ENCODE assay signal across 22 mouse cellular contexts in the genomic region with DNA sequence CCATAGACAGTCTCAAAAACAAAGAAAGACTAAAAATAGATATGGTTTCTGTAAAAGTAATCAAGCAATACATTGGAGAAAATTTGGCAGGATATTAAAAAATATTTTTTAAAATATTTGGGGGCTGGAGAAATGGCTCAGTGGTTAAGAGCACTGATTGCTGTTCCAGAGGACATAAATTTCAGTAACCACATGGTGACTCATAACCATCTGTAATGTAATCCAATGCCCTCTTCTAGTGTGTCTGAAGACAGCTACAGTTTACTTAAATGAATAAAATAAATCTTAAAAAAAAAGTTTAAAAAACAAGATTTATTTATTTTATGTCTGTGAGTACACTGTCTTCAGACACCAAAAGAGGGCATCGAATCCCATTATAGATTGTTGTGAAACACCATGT. TPM values are rescaled to one million over a fixed set of nuclear protein-coding genes. Genes with fewer than 3 reads are reported as not detected.
"Had no signal": no experiment of that assay in that cellular context is flagged by ENCODE, and none has a peak within 500 bp of the region (broad histone marks: within the 10 kb centered on the region; RNA-seq: fewer than 3 reads in every experiment).

No protein-coding gene starts in this region.

- ATAC-seq: midbrain, embryonic 13.5 days; midbrain, embryonic 15.5 days had no signal

- H3K36me3 ChIP-seq: midbrain, embryonic 13.5 days; midbrain, embryonic 15.5 days; neural tube, embryonic 12.5 days; stomach, embryonic 15.5 days had no signal

- H3K9me3 ChIP-seq: megakaryocyte, embryonic 14.5 days; midbrain, embryonic 13.5 days; midbrain, embryonic 15.5 days; neural tube, embryonic 12.5 days; stomach, embryonic 15.5 days had no signal

- H3K4me1 ChIP-seq: megakaryocyte, embryonic 14.5 days; midbrain, embryonic 13.5 days; midbrain, embryonic 15.5 days; neural tube, embryonic 12.5 days; stomach, embryonic 15.5 days had no signal

- H3K9ac ChIP-seq: lung, embryonic 14.5 days; midbrain, embryonic 13.5 days; midbrain, embryonic 15.5 days; neural tube, embryonic 12.5 days; stomach, embryonic 15.5 days had no signal

- H3K27ac ChIP-seq: macrophage; midbrain, embryonic 13.5 days; midbrain, embryonic 15.5 days; neural tube, embryonic 12.5 days; stomach, embryonic 15.5 days had no signal

- H3K4me3 ChIP-seq: megakaryocyte, embryonic 14.5 days; midbrain, embryonic 13.5 days; midbrain, embryonic 15.5 days; neural tube, embryonic 12.5 days; stomach, embryonic 15.5 days had no signal

- H3K4me2 ChIP-seq: lung, embryonic 14.5 days; midbrain, embryonic 11.5 days; midbrain, embryonic 13.5 days; midbrain, embryonic 15.5 days; neural tube, embryonic 12.5 days; stomach, embryonic 15.5 days had no signal

- H3K27me3 ChIP-seq: megakaryocyte, embryonic 14.5 days; midbrain, embryonic 13.5 days; midbrain, embryonic 15.5 days; neural tube, embryonic 12.5 days; stomach, embryonic 15.5 days had no signal

- DNase-seq: lung, adult 18-20 months; lung, embryonic 14.5 days; lung, postnatal 10 days; lung, postnatal 36 days; right cerebral cortex, postnatal 14 days; thymus, adult 18-20 months; thymus, postnatal 14 days; thymus, postnatal 36 days had no signal

RNA-seq across cellular contexts. Expression of gene Sycp1, which starts 36.8 kb away (rescaled TPM):
- total RNA-seq: megakaryocyte progenitor cell, adult 5-6 weeks; neutrophil, adult 5-6 weeks had no signal
- polyA plus RNA-seq: liver, embryonic 16.5 days; lung, embryonic 14.5 days; lung, embryonic 16.5 days; macrophage; midbrain, embryonic 11.5 days; midbrain, embryonic 13.5 days; midbrain, embryonic 15.5 days; neural tube, embryonic 12.5 days; neural tube, embryonic 14.5 days; spleen, adult 2 months; stomach, embryonic 15.5 days; thymus, postnatal 0 days had no signal
